Mouse (Mus musculus) embryonic facial prominence, embryonic 12.5 days (tissue): ENCODE results near the gene Mrgprx1. TPM values are rescaled to one million over a fixed set of nuclear protein-coding genes. Genes with fewer than 3 reads are reported as not detected.

ENCODE experiments used
- ATAC-seq: fragments of 200-750 bp; cut with Nextera tagmentation; 2 replicates; pipeline ENCODE4 v1.8.0; 2017; ENCODE audit not compliant: insufficient number of reproducible peaks, insufficient read depth, low FRiP score, low TSS enrichment
- H3K27ac ChIP-seq: fragments of 300-500 bp; sonication (generic); 2 replicates; pipeline ENCODE4 v1.5.1; 2016; ENCODE audit warnings: mild to moderate bottlenecking
- H3K27me3 ChIP-seq: fragments of 300-500 bp; sonication (generic); 2 replicates; pipeline ENCODE4 v1.6.1; 2016; ENCODE audit warnings: mild to moderate bottlenecking, moderate library complexity
- H3K36me3 ChIP-seq: fragments of 300-500 bp; sonication (generic); 2 replicates; pipeline ENCODE4 v1.6.1; 2016; ENCODE audit warnings: mild to moderate bottlenecking
- H3K4me1 ChIP-seq: fragments of 300-500 bp; sonication (generic); 2 replicates; pipeline ENCODE4 v1.6.1; 2016
- H3K4me2 ChIP-seq: fragments of 300-500 bp; sonication (generic); replicated peaks from 2 replicates; pipeline ENCODE4 v1.6.1; 2016; ENCODE audit warnings: mild to moderate bottlenecking, moderate library complexity
- H3K4me3 ChIP-seq: fragments of 300-500 bp; sonication (generic); 2 replicates; pipeline ENCODE4 v1.5.1; 2016; ENCODE audit warnings: mild to moderate bottlenecking
- H3K9ac ChIP-seq: fragments of 300-500 bp; sonication (generic); 2 replicates; pipeline ENCODE4 v1.6.1; 2016; ENCODE audit warnings: mild to moderate bottlenecking, moderate library complexity
- H3K9me3 ChIP-seq: fragments of 300-500 bp; sonication (generic); 2 replicates; pipeline ENCODE4 v1.6.1; 2016; ENCODE audit warnings: mild to moderate bottlenecking, moderate library complexity
- WGBS: fragments of 180-500 bp; shearing (Covaris S2); methylation state at CpG from one replicate; pipeline ENCODE4 v1.1.7; 2016; 5-methylcytosine and 5-hydroxymethylcytosine counted together
- polyA plus RNA-seq: library from polyadenylated mRNA; unstranded; fragments of >200 nt; fragmentation: Nextera tagmentation; extraction: Ambion mirVana; gene quantifications from 2 replicates; pipeline ENCODE4 v1.2.1, GENCODE M21; 2016

The Mrgprx1 gene
- not detected in 2 replicates for polyA plus RNA-seq

DNA sequence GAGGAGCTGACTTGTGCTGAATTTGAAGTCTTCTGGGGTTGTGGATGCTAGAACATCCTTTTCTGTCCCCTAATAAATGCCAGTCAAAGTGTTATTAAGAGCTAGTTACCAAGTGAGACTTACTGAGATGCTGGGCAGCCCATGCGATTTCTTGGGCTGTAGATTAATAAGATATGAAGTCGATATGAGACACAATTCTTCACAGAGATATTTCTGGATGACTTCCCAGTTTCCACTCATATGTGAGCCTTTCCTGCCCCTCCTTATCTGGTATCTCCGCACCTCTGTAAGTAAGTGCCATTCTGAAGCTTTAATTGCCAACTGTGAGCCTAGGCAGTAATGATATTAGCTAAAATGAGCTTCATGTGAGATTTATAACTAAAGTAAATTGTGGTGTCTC, at the start of gene Mrgprx1:
TSS of gene Mrgprx1 (minus strand) at position 101 of the 400 bp plus-strand sequence.
- no peaks in the 10 kb centered on the region for H3K9me3 ChIP-seq
- no peak within 1 kb of the TSS for H3K27ac ChIP-seq
- H3K4me3 ChIP-seq = no peak within 1 kb of the TSS
- no peaks in the 10 kb centered on the region for H3K36me3 ChIP-seq
- no peak within 1 kb of the TSS for H3K4me2 ChIP-seq
- H3K4me1 ChIP-seq = no peaks in the 10 kb centered on the region
- ATAC-seq = no peak
- H3K27me3 ChIP-seq = no peaks in the 10 kb centered on the region
- no peak within 1 kb of the TSS for H3K9ac ChIP-seq
- WGBS = 86% methylated on average over 3 of the region's 3 CpGs

DNA sequence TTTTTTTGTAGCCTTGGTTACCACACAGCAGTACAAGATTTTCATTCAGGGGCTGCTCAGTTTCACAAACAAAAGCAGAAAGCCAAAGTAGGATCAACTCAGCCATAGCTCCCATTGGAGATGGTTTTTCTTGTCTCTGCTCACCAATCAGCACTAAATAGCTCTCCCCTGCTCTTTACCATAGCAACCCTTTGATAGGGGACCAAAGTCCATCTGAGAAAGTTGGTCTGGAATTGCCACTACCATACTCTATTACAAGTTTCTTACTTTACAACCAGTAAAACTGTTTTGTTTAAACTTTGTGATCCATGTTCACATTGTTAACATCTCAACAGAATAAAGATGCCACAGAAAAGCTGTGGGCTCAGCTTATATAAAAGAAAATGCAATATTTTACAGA, 48.1 kb upstream of the Mrgprx1 start:
- H3K4me1 ChIP-seq = no peaks in the 10 kb centered on the region
- no peak overlapping the region for H3K27ac ChIP-seq
- ATAC-seq = no peak
- H3K9me3 ChIP-seq = no peaks in the 10 kb centered on the region
- no peak overlapping the region for H3K9ac ChIP-seq
- no peak overlapping the region for H3K4me3 ChIP-seq
- no peaks in the 10 kb centered on the region for H3K36me3 ChIP-seq
- H3K27me3 ChIP-seq = no peaks in the 10 kb centered on the region
- no peak overlapping the region for H3K4me2 ChIP-seq

DNA sequence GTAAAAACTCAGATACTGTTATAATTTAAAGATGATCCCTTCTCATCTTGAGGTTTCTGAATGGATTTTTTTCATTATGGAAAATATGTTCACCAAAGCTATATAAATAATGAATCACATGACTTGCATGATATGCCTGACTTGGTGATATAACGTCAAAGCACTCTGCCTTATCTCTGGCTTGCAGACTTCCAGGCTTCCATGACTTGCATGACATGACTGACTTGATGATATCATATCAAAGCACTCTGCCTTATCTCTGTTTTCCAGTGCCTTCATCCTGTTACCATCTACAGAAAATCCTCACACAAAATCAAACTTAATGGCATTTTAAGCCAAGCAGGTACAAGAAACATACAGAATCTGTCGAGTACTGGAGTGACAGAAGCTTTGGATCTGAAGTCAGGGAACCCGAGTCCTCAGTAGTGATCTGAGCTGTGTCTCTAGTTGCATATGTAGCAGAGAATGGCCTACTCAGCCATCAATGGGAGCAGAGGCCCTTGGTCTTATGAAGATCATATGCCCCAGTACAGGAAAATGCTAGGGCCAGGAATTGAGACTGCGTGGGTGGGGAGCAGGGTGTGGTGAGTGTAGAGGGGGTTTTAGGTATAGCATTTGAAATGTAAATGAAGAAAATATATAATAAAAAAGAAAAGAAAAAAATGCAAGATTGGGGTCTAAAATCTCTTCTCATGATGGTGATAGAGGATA, 19.2 kb upstream of the Mrgprx1 start:
- Histone ChIP-seq H3K4me1 (no peaks in the 10 kb centered on the region), H3K9me3 (no peaks in the 10 kb centered on the region), H3K36me3 (no peaks in the 10 kb centered on the region), H3K4me3 (no peak overlapping the region), H3K27ac (no peak overlapping the region), H3K9ac (no peak overlapping the region), H3K27me3 (no peaks in the 10 kb centered on the region), H3K4me2 (no peak overlapping the region)
- 75% methylated on average over 4 of the region's 4 CpGs for WGBS
- ATAC-seq = no peak

DNA sequence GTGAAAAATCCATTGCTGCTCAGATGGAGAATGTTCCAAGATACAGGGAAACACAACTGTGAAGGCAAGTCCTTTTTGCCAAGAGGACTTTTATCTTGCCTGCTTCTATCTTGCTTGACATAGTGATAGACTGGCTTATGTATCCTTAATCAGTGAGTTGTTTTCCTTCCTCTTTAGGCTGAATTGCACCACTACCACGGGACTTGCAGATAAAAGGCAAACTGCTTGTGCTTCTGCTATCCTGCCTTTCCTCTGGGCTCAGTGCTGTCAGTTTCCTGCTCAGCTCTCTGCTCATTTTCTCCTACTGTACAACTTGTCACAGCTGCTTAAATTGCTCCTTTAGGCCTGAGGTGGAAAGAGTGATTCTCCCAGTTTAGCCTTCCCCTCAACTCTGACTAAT, 16.6 kb upstream of the Mrgprx1 start:
- Histone ChIP-seq H3K9me3 (no peaks in the 10 kb centered on the region), H3K36me3 (no peaks in the 10 kb centered on the region), H3K27me3 (no peaks in the 10 kb centered on the region), H3K4me3 (no peak overlapping the region), H3K4me2 (no peak overlapping the region), H3K27ac (no peak overlapping the region), H3K4me1 (no peaks in the 10 kb centered on the region), H3K9ac (no peak overlapping the region)
- 42% methylated on average over 1 of the region's 1 CpGs for WGBS
- ATAC-seq = no peak

DNA sequence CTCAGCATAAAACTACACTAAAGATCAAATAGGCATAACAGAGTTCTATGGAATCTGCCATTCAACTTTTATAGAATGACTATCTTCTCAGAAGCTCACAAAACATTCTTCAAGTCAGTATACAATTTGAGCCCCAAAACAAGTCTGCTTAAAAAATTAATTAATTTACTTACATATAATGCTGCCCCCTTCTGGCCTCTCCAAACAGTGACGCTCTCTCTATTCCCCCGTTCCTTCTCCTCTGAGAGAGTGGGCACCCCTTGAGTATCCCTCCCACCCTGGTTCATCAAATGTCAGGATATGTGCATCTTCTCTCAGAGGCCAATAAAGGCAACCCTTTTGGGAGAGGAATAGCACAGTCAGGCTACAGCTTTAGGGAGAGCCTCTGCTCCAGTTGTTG, 9.5 kb downstream of the Mrgprx1 start:
- 50% methylated on average over 2 of the region's 2 CpGs for whole genome bisulfite sequencing
- no peaks in the 10 kb centered on the region for H3K9me3 ChIP-seq
- no peaks in the 10 kb centered on the region for H3K36me3 ChIP-seq
- no peak for ATAC-seq
- no peaks in the 10 kb centered on the region for H3K4me1 ChIP-seq
- H3K27me3 ChIP-seq = no peaks in the 10 kb centered on the region
- no peak overlapping the region for H3K4me2 ChIP-seq
- no peak overlapping the region for H3K9ac ChIP-seq
- H3K4me3 ChIP-seq = no peak overlapping the region
- no peak overlapping the region for H3K27ac ChIP-seq

DNA sequence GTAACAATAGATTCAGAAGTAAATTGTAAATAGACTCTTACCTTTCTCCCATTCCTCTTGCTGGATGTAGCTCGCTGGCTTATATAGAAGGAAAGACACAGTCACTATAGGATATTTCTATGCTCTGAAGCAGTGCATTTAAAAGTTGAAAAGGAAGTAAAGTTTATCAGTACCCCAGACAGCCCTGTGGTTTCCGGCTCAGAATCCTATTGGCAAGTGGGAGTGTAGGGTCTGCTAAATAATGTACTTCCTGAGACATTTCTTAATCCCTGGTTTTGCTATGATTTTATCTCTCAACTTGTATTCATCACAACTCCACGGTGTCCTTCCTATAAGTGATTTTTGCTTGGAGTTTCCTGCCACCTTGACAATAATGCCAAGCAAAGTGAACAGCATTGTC, 31.7 kb downstream of the Mrgprx1 start:
- 70% methylated on average over 3 of the region's 3 CpGs for WGBS

DNA sequence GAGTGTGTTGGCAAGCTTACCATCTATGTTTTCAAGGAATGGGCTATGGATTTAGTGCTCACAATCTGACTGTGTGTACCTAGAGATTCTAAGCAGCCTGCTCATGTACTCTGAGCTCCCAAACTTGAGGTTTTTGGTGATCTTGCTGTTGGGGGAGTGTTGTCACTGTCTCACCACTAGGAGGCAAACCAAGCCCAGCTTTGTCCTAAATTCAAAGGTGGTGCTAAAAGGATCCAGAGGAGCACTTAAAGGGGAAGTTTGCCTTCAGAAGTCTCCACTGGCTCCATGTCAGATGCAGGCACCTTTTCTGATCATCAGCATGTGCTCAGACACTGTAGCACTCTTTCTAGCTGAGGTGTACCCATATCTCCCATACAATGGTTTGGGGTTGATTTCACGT, 40.6 kb downstream of the Mrgprx1 start:
- no peaks in the 10 kb centered on the region for H3K4me1 ChIP-seq
- no peaks in the 10 kb centered on the region for H3K27me3 ChIP-seq
- no peaks in the 10 kb centered on the region for H3K36me3 ChIP-seq
- H3K9ac ChIP-seq = no peak overlapping the region
- 0 out of 2 replicates have a peak, but pooled peaks cover 3% of the 10 kb centered on the region for H3K9me3 ChIP-seq
- no peak overlapping the region for H3K4me2 ChIP-seq
- ATAC-seq = no peak
- no peak overlapping the region for H3K4me3 ChIP-seq
- WGBS = 47% methylated on average over 1 of the region's 1 CpGs
- H3K27ac ChIP-seq = no peak overlapping the region

More for the DNA sequence above, 31.7 kb downstream of the Mrgprx1 start:
- Histone ChIP-seq H3K9me3 (no peaks in the 10 kb centered on the region), H3K4me2 (no peak overlapping the region), H3K36me3 (no peaks in the 10 kb centered on the region), H3K4me1 (no peaks in the 10 kb centered on the region), H3K27me3 (no peaks in the 10 kb centered on the region), H3K9ac (no peak overlapping the region), H3K27ac (no peak overlapping the region), H3K4me3 (no peak overlapping the region)
- no peak for ATAC-seq

DNA sequence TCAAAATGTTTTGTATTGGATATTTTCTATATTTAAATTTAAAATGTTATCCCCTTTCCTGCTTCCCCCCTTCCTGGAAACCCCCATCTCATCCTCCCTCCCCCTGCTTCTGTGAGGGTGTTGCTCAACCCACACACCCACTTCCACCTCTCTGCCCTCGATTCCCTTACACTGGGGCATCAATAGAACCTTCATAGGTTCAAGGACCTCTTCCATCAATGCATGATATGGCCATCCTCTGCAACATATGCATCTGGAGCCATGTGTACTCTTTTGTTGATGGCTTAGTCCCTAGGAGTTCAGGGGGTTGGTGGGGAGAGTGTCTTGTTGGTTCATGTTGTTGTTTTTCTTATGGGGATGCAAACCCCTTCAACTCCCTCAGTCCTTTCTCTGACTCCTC, 45.4 kb downstream of the Mrgprx1 start, which contains the start of gene Mrgpra4:
TSS of gene Mrgpra4 (minus strand) at position 101 of the 400 bp plus-strand sequence.
- H3K36me3 ChIP-seq = no peaks in the 10 kb centered on the region
- H3K9me3 ChIP-seq = 0 out of 2 replicates have a peak, but pooled peaks cover 2% of the 10 kb centered on the region
- no peak within 1 kb of the TSS for H3K4me3 ChIP-seq
- no peaks in the 10 kb centered on the region for H3K27me3 ChIP-seq
- no peak within 1 kb of the TSS for H3K27ac ChIP-seq
- H3K4me2 ChIP-seq = no peak within 1 kb of the TSS
- 81% methylated on average over 1 of the region's 1 CpGs for WGBS
- no peak within 1 kb of the TSS for H3K9ac ChIP-seq
- ATAC-seq = no peak
- no peaks in the 10 kb centered on the region for H3K4me1 ChIP-seq

Other genes starting within 250 kb of the Mrgprx1 start
- not detected in 2 replicates for gene Mrgpra4, start 45.5 kb downstream of the Mrgprx1 start, polyA plus RNA-seq
- gene Mrgprb5, start 141.4 kb upstream of the Mrgprx1 start, polyA plus RNA-seq = not detected in 2 replicates
- not detected in 2 replicates for gene Mrgprb4, start 171.7 kb upstream of the Mrgprx1 start, polyA plus RNA-seq